Mouse (Mus musculus) layer of hippocampus, postnatal 10 days (tissue): Measurements from ENCODE around the gene Wdr75. TPM values are rescaled to one million over a fixed set of nuclear protein-coding genes. Genes with fewer than 3 reads are reported as not detected.

Experiments used
- DNase-seq, 2 experiments: peaks; one replicate each; pipeline ENCODE4 v3.0.0; 2021; ENCODE audit warnings: low spot score in 2 of 2
- total RNA-seq, 2 experiments: library from RNA; stranded (reverse); gene quantifications; 2 replicates each; pipeline ENCODE4 v1.2.3; 2021

Gene Wdr75
- total RNA-seq, 2 experiments from 2014 or later, result 42.7 to 48.1 TPM

- DNase-seq, result no peak
Observed at GRCm38 (mm10) chr1:45835362-45836063, 40.5 kb downstream of the Wdr75 start.

GRCm38 (mm10) chr1:45837736-45838135 is 42.8 kb downstream of the Wdr75 start:
- DNase-seq, result peak; percentile 9 to 39

GRCm38 (mm10) chr1:45838271-45838670 is 43.3 kb downstream of the Wdr75 start:
- no peak for DNase-seq

- DNase-seq, result no peak
Observed at GRCm38 (mm10) chr1:45845466-45845865, 50.5 kb downstream of the Wdr75 start.

- no peak for DNase-seq
Observed at GRCm38 (mm10) chr1:45858038-45858437, 63.1 kb downstream of the Wdr75 start.

GRCm38 (mm10) chr1:45860349-45860748 is 65.4 kb downstream of the Wdr75 start:
- no peak for DNase-seq

GRCm38 (mm10) chr1:45861162-45861561 is 66.2 kb downstream of the Wdr75 start:
- DNase-seq, result no peak

GRCm38 (mm10) chr1:45863641-45864040 is 68.7 kb downstream of the Wdr75 start:
- no peak for DNase-seq

GRCm38 (mm10) chr1:45864564-45865014 is 69.6 kb downstream of the Wdr75 start:
- no peak for DNase-seq

GRCm38 (mm10) chr1:45865316-45865715 is 70.3 kb downstream of the Wdr75 start:
- no peak for DNase-seq

GRCm38 (mm10) chr1:45865727-45866126 is 70.8 kb downstream of the Wdr75 start:
- no peak for DNase-seq

- no peak for DNase-seq
Observed at GRCm38 (mm10) chr1:45866288-45867018, 71.5 kb downstream of the Wdr75 start.

- no peak for DNase-seq
Observed at GRCm38 (mm10) chr1:45868050-45868449, 73.1 kb downstream of the Wdr75 start.

- DNase-seq, result no peak
Observed at GRCm38 (mm10) chr1:45868479-45869137, 73.6 kb downstream of the Wdr75 start.

Other genes starting within 250 kb of the Wdr75 start
- not detected for gene Gm5269, start 95.1 kb downstream of the Wdr75 start, total RNA-seq
- gene Slc40a1, start 131.4 kb downstream of the Wdr75 start, total RNA-seq, result 10 to 100 TPM; 19.4 to 25.9 TPM